Comparison of ENCODE assay signal across 30 mouse cellular contexts in genomic region chr16:38144898-38145297, GRCm38 (mm10).
"Had no signal": no experiment of that assay in that cellular context is flagged by ENCODE, and none has a peak within 500 bp of the region (broad histone marks: within the 10 kb centered on the region; RNA-seq: fewer than 3 reads in every experiment).

No protein-coding gene starts in this region.

- H3K9me3 ChIP-seq: limb, embryonic 10.5 days; limb, embryonic 12.5 days; limb, embryonic 13.5 days; limb, embryonic 15.5 days; liver, embryonic 13.5 days; liver, embryonic 15.5 days; lung, embryonic 15.5 days; megakaryocyte, embryonic 14.5 days; midbrain, embryonic 10.5 days; midbrain, embryonic 12.5 days; midbrain, embryonic 13.5 days; midbrain, embryonic 15.5 days had no signal

- H3K9ac ChIP-seq: limb, embryonic 12.5 days; limb, embryonic 13.5 days; limb, embryonic 15.5 days; liver, embryonic 13.5 days; liver, embryonic 14.5 days; liver, embryonic 15.5 days; lung, embryonic 14.5 days; lung, embryonic 15.5 days; midbrain, embryonic 12.5 days; midbrain, embryonic 13.5 days; midbrain, embryonic 15.5 days had no signal

- H3K4me2 ChIP-seq: limb, embryonic 12.5 days; limb, embryonic 13.5 days; limb, embryonic 15.5 days; liver, embryonic 11.5 days; liver, embryonic 13.5 days; liver, embryonic 15.5 days; lung, embryonic 14.5 days; lung, embryonic 15.5 days; midbrain, embryonic 11.5 days; midbrain, embryonic 12.5 days; midbrain, embryonic 13.5 days; midbrain, embryonic 15.5 days had no signal

- H3K4me3 ChIP-seq: left cerebral cortex, adult 2 months; limb, embryonic 10.5 days; limb, embryonic 12.5 days; limb, embryonic 13.5 days; limb, embryonic 15.5 days; liver, embryonic 13.5 days; liver, embryonic 15.5 days; lung, embryonic 15.5 days; megakaryocyte, embryonic 14.5 days; midbrain, embryonic 10.5 days; midbrain, embryonic 12.5 days; midbrain, embryonic 13.5 days; midbrain, embryonic 15.5 days; myocyte had no signal

- H3K27ac ChIP-seq: left cerebral cortex, adult 2 months; limb, embryonic 10.5 days; limb, embryonic 12.5 days; limb, embryonic 13.5 days; limb, embryonic 15.5 days; liver, embryonic 13.5 days; liver, embryonic 14.5 days; liver, embryonic 15.5 days; lung, embryonic 15.5 days; macrophage; midbrain, embryonic 10.5 days; midbrain, embryonic 12.5 days; midbrain, embryonic 13.5 days; midbrain, embryonic 15.5 days had no signal

- DNase-seq: layer of hippocampus, postnatal 36 days; left cerebral cortex, postnatal 4 days; liver, embryonic 13.5 days; lung, adult 18-20 months; lung, adult 2 months; lung, embryonic 14.5 days; lung, postnatal 10 days; lung, postnatal 14 days; lung, postnatal 36 days; lung, postnatal 4 days; midbrain, embryonic 14.5 days had no signal

- H3K4me1 ChIP-seq: limb, embryonic 10.5 days; limb, embryonic 12.5 days; limb, embryonic 13.5 days; limb, embryonic 15.5 days; lung, embryonic 15.5 days; midbrain, embryonic 10.5 days; midbrain, embryonic 12.5 days had no signal

- H3K27me3 ChIP-seq: limb, embryonic 12.5 days; limb, embryonic 13.5 days; limb, embryonic 15.5 days; liver, embryonic 13.5 days; liver, embryonic 15.5 days; lung, embryonic 15.5 days; megakaryocyte, embryonic 14.5 days; midbrain, embryonic 12.5 days; midbrain, embryonic 13.5 days; midbrain, embryonic 15.5 days had no signal

- ATAC-seq: lung, postnatal 0 days; midbrain, embryonic 13.5 days; midbrain, embryonic 15.5 days; midbrain, embryonic 16.5 days had no signal

- H3K36me3 ChIP-seq: midbrain, embryonic 15.5 days had no signal
